Mouse (Mus musculus): ENCODE measurements around the gene D930020B18Rik. TPM values are rescaled to one million over a fixed set of nuclear protein-coding genes. Genes with fewer than 3 reads are reported as not detected.

Gene D930020B18Rik
- not detected for polyA plus RNA-seq (2014; fragmentation: Illumina TruSeq; extraction: RNeasy Lipid Tissue Mini Kit (QIAGEN cat#74804); ENCODE audit: low read depth, low replicate concordance)

GRCm38 (mm10) chr10:121641272-121642053 is at the start of gene D930020B18Rik:
D930020B18Rik (plus strand) TSS chr10:121641588.

GRCm38 (mm10) chr10:121626186-121626882 is 15.1 kb upstream of the D930020B18Rik start, which contains the start of gene Xpot:
Xpot (minus strand) TSS chr10:121626332.

DNA sequence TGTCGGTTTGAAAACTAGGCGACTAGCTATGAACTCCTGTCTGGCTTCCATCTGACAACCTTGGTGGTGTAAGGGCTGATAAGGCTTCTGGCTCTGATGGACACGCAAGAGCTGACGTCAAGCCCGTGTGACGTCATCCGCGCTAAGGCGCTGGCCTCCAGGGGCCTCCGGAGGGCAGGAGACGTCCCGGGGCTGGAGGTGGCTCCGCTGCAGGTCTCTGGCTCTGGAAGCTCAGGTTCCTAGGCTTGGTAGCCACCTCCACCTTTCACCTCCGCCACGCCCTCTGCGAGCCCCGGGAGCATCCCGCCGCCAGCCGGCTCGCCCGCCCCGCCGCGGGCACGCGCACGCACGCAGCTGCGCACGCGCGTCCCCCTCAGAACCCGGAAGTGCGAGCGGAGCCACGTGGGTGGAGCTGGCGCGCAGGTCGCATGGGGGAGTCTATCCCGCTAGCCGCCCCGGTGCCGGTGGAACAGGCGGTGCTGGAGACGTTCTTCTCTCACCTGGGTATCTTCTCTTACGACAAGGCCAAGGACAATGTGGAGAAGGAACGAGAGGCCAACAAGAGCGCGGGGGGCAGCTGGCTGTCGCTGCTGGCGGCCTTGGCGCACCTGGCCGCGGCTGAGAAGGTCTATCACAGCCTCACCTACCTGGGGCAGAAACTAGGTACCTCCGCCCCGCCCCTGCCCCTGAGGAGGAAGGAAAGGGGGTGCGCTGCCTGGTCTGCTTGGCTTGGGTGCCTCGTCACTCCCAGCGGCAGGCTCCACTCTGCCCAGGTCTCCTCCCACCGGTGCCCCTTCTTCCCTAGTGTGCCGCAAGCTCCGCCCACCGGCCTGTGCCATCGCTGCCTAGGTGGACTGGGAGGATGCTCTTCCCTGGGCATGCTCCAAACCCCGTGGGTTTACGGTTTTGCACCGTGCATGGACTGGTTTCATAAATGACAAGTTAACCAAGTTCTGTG is 98.4 kb downstream of the D930020B18Rik start, which contains the start of gene BC048403:
BC048403 (plus strand) TSS at position 390 of the 958 bp plus-strand sequence.

Other genes starting within 250 kb of the D930020B18Rik start
- gene Rassf3, start 165.2 kb upstream of the D930020B18Rik start, polyA plus RNA-seq (2014; fragmentation: Illumina TruSeq; extraction: RNeasy Lipid Tissue Mini Kit (QIAGEN cat#74804); ENCODE audit: low read depth, low replicate concordance), result 18.4 TPM
- gene Tbk1, start 54.8 kb upstream of the D930020B18Rik start, polyA plus RNA-seq (2014; fragmentation: Illumina TruSeq; extraction: RNeasy Lipid Tissue Mini Kit (QIAGEN cat#74804); ENCODE audit: low read depth, low replicate concordance), result 35.7 TPM
- gene Xpot, start 15.3 kb upstream of the D930020B18Rik start, polyA plus RNA-seq (2014; fragmentation: Illumina TruSeq; extraction: RNeasy Lipid Tissue Mini Kit (QIAGEN cat#74804); ENCODE audit: low read depth, low replicate concordance), result 93.2 TPM
- gene BC048403, start 98.3 kb downstream of the D930020B18Rik start, polyA plus RNA-seq (2014; fragmentation: Illumina TruSeq; extraction: RNeasy Lipid Tissue Mini Kit (QIAGEN cat#74804); ENCODE audit: low read depth, low replicate concordance), result 3.9 TPM

All from liver, adult 10 weeks (tissue).